Mouse (Mus musculus): Measurements from ENCODE around the gene Slc35e2. TPM values are rescaled to one million over a fixed set of nuclear protein-coding genes. Genes with fewer than 3 reads are reported as not detected.
"Not testable (repeated sequence)": the region's sequence is repeated elsewhere in the genome, so short reads cannot be mapped to it uniquely, and the experiment has no call there.

The Slc35e2 gene
- total RNA-seq, 2 experiments from 2014 or later, result 47.3 to 50.5 TPM

- peak in 1 of 2 experiments; percentile 30 for DNase-seq (ENCODE audit: extremely low spot score in 1 of 2, low spot score in 2 of 2)
- intact Hi-C loops (cut with DNase I), result no loop called here
- peak overlapping the region; percentile 56 for H3K4me3 ChIP-seq
- peak overlapping the region; percentile 91 for H3K27ac ChIP-seq
- no peak for TF ChIP-seq CTCF (IDR thresholded peaks at IDR 0.05)
Measured at GRCm38 (mm10) chr4:155564315-155565069, 36.7 kb upstream of the Slc35e2 start.

GRCm38 (mm10) chr4:155566555-155566954, 34.7 kb upstream of the Slc35e2 start:
- intact Hi-C loops (cut with DNase I), result no loop called here

GRCm38 (mm10) chr4:155568170-155568569, 33.0 kb upstream of the Slc35e2 start:
- peak; percentile 84 for TF ChIP-seq CTCF (IDR thresholded peaks at IDR 0.05)
- Histone ChIP-seq H3K27ac (no peak overlapping the region), H3K4me3 (no peak overlapping the region)
- no peak for DNase-seq (ENCODE audit: extremely low spot score in 1 of 2, low spot score in 2 of 2)
- intact Hi-C loops (cut with DNase I), result loop anchor here (1.0 kb wide), 1 partner anchor 87 kb away; no protein-coding TSS in a partner anchor

More at GRCm38 (mm10) chr4:155566555-155566954, 34.7 kb upstream of the Slc35e2 start:
- no peak overlapping the region for H3K4me3 ChIP-seq
- no peak for DNase-seq (ENCODE audit: extremely low spot score in 1 of 2, low spot score in 2 of 2)
- H3K27ac ChIP-seq, result no peak overlapping the region
- no peak for TF ChIP-seq CTCF (IDR thresholded peaks at IDR 0.05)

- intact Hi-C loops (cut with DNase I), result loop anchor here (1.0 kb wide), 1 partner anchor 88 kb away; no protein-coding TSS in a partner anchor
- no peak for TF ChIP-seq CTCF (IDR thresholded peaks at IDR 0.05)
- Histone ChIP-seq H3K27ac (no peak overlapping the region), H3K4me3 (no peak overlapping the region)
- no peak for DNase-seq (ENCODE audit: extremely low spot score in 1 of 2, low spot score in 2 of 2)
Measured at GRCm38 (mm10) chr4:155568632-155569370, 32.4 kb upstream of the Slc35e2 start.

GRCm38 (mm10) chr4:155569818-155570217, 31.4 kb upstream of the Slc35e2 start:
- H3K27ac ChIP-seq, result no peak overlapping the region
- no peak overlapping the region for H3K4me3 ChIP-seq
- no peak for DNase-seq (ENCODE audit: extremely low spot score in 1 of 2, low spot score in 2 of 2)
- TF ChIP-seq CTCF (IDR thresholded peaks at IDR 0.05), result no peak
- intact Hi-C loops (cut with DNase I), result loop anchor here (2.0 kb wide), 1 partner anchor 201 kb away; no protein-coding TSS in a partner anchor

GRCm38 (mm10) chr4:155570315-155570714, 30.9 kb upstream of the Slc35e2 start:
- not testable (repeated sequence) for H3K27ac ChIP-seq; H3K4me3 ChIP-seq; DNase-seq (ENCODE audit: extremely low spot score in 1 of 2, low spot score in 2 of 2)
- intact Hi-C loops (cut with DNase I), result loop anchor here (2.0 kb wide), 1 partner anchor 202 kb away; no protein-coding TSS in a partner anchor

GRCm38 (mm10) chr4:155571442-155571841, 29.8 kb upstream of the Slc35e2 start:
- H3K4me3 ChIP-seq, result no peak overlapping the region
- no peak for DNase-seq (ENCODE audit: extremely low spot score in 1 of 2, low spot score in 2 of 2)
- no peak overlapping the region for H3K27ac ChIP-seq
- TF ChIP-seq CTCF (IDR thresholded peaks at IDR 0.05), result no peak
- intact Hi-C loops (cut with DNase I), result loop anchor here (2.0 kb wide), 1 partner anchor 203 kb away; no protein-coding TSS in a partner anchor

- no peak for TF ChIP-seq CTCF (IDR thresholded peaks at IDR 0.05)
- Histone ChIP-seq H3K27ac (no peak overlapping the region), H3K4me3 (no peak overlapping the region)
- intact Hi-C loops (cut with DNase I), result no loop called here
- no peak for DNase-seq (ENCODE audit: extremely low spot score in 1 of 2, low spot score in 2 of 2)
Measured at GRCm38 (mm10) chr4:155573155-155573554, 28.1 kb upstream of the Slc35e2 start.

- no peak for DNase-seq (ENCODE audit: extremely low spot score in 1 of 2, low spot score in 2 of 2)
- H3K27ac ChIP-seq, result no peak overlapping the region
- TF ChIP-seq CTCF (IDR thresholded peaks at IDR 0.05), result no peak
- intact Hi-C loops (cut with DNase I), result no loop called here
- H3K4me3 ChIP-seq, result no peak overlapping the region
Measured at GRCm38 (mm10) chr4:155573876-155574275, 27.3 kb upstream of the Slc35e2 start.

GRCm38 (mm10) chr4:155574931-155575330, 26.3 kb upstream of the Slc35e2 start:
- intact Hi-C loops (cut with DNase I), result no loop called here
- TF ChIP-seq CTCF (IDR thresholded peaks at IDR 0.05), result no peak
- Histone ChIP-seq H3K4me3 (no peak overlapping the region), H3K27ac (no peak overlapping the region)
- DNase-seq (ENCODE audit: extremely low spot score in 1 of 2, low spot score in 2 of 2), result no peak

- intact Hi-C loops (cut with DNase I), result no loop called here
- DNase-seq (ENCODE audit: extremely low spot score in 1 of 2, low spot score in 2 of 2), result no peak
- no peak for TF ChIP-seq CTCF (IDR thresholded peaks at IDR 0.05)
- H3K27ac ChIP-seq, result no peak overlapping the region
- H3K4me3 ChIP-seq, result no peak overlapping the region
Measured at GRCm38 (mm10) chr4:155575521-155575920, 25.7 kb upstream of the Slc35e2 start.

GRCm38 (mm10) chr4:155577132-155577531, 24.1 kb upstream of the Slc35e2 start:
- Histone ChIP-seq H3K4me3 (no peak overlapping the region), H3K27ac (no peak overlapping the region)
- TF ChIP-seq CTCF (IDR thresholded peaks at IDR 0.05), result no peak
- intact Hi-C loops (cut with DNase I), result no loop called here
- no peak for DNase-seq (ENCODE audit: extremely low spot score in 1 of 2, low spot score in 2 of 2)

Data from left cerebral cortex, adult 2 months (tissue).